Mouse (Mus musculus): Measurements from ENCODE around the gene Gm20388. TPM values are rescaled to one million over a fixed set of nuclear protein-coding genes. Genes with fewer than 3 reads are reported as not detected.

Gene Gm20388
- polyA plus RNA-seq, 1 experiment: 49.7 TPM

DNA sequence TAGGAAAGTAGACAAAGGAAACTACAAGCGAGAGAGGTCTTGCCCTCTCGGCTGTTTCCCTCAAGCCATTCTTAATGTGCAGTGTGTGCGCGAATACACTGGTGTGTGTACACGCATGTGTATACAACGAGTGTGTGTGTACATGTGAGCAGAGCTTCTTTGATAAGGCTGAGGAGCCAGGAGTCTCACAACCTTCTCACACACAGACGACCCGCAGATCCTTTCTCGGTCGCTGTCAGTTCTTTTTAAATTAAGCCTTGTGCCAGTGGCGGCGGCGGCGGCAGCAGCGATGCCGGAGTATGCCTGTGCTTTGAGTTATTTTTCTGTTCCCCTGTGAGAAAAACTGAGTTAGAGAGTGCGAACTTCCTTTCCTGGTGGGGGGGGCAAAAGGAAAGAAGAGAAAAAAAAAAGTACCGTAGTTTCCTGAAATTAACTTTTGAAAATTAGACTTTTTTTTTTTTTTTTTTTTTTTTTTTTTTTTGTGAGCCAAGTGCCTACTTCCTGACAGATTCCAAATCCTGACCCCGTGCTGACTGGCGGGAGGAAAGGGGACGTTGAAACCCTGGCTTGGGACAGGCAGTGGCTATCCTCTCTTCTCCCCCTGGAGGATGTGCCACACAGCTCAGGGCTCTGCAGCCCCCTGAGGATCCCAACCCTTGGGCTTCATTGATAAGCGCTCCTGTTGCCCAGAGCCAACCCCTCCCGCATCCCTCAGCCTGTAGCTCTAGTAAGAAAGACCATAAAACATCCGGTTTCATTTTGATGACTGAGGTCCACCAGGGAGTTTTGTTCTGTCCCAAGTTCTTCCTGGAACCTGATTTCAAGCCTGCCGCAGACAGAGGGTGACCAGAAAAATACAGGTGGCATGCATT lies 1038.2 kb downstream of the Gm20388 start:
- TF ChIP-seq POLR2A (IDR thresholded peaks at IDR 0.05; ENCODE audit: low read depth, low read length): no peak
- TF ChIP-seq CTCF (conservative IDR thresholded peaks at IDR 0.05; ENCODE audit: insufficient read depth, insufficient read length, low read depth, low read length): no peak
- DNase-seq: no peak
- Histone ChIP-seq H3K4me3 (ENCODE audit: insufficient read depth, low read depth, low read length) (peak overlapping the region; percentile 14; the same call in 1 of the 2 replicates), H3K36me3 (ENCODE audit: control insufficient read depth, insufficient read depth, low read length) (no peaks in the 10 kb centered on the region), H3K27ac (ENCODE audit: insufficient read depth, low read depth, low read length) (no peak overlapping the region), H3K4me1 (ENCODE audit: control insufficient read depth, insufficient read depth, low read length) (0 out of 2 replicates have a peak, but pooled peaks cover 6% of the 10 kb centered on the region), H3K27me3 (replicated peaks; ENCODE audit: control insufficient read depth, insufficient read depth, low read length) (no peaks in the 10 kb centered on the region)
- 49% methylated on average over 25 of the region's 25 CpGs for WGBS

DNA sequence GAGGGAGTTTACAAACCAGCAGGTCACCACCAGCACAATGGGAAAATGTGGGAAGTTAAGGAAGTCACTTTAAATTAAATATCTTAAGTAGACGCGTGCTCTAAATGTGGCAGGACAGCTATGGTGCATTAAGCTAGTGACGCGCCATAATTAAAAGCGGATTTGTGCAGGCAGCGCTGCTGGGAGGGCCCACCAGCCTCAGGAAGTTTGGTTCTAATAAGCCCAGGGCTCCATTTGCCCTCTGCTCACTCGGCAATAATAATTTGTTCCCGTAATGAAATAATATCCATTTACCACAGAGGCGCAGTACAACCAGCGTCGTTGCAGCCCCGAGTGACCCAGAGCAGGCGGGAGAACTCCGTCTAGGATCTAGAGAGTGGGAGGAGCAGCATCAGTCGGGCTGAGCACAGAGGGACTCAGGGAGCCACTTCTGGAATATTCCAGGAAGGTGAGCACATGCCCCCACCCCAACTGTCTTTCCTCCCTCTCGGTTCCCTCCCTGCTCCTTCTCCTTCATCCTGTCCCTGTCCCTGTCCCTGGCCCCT lies 1040.1 kb downstream of the Gm20388 start:
- H3K4me3 ChIP-seq (ENCODE audit: insufficient read depth, low read depth, low read length): no peak overlapping the region
- H3K27ac ChIP-seq (ENCODE audit: insufficient read depth, low read depth, low read length): no peak overlapping the region
- 0 out of 2 replicates have a peak, but pooled peaks cover 6% of the 10 kb centered on the region for H3K4me1 ChIP-seq (ENCODE audit: control insufficient read depth, insufficient read depth, low read length)
- H3K36me3 ChIP-seq (ENCODE audit: control insufficient read depth, insufficient read depth, low read length): no peaks in the 10 kb centered on the region
- TF ChIP-seq CTCF (conservative IDR thresholded peaks at IDR 0.05; ENCODE audit: insufficient read depth, insufficient read length, low read depth, low read length) (no peak), POLR2A (IDR thresholded peaks at IDR 0.05; ENCODE audit: low read depth, low read length) (no peak)
- DNase-seq: no peak
- 21% methylated on average over 16 of the region's 16 CpGs for WGBS
- H3K27me3 ChIP-seq (replicated peaks; ENCODE audit: control insufficient read depth, insufficient read depth, low read length): no peaks in the 10 kb centered on the region

DNA sequence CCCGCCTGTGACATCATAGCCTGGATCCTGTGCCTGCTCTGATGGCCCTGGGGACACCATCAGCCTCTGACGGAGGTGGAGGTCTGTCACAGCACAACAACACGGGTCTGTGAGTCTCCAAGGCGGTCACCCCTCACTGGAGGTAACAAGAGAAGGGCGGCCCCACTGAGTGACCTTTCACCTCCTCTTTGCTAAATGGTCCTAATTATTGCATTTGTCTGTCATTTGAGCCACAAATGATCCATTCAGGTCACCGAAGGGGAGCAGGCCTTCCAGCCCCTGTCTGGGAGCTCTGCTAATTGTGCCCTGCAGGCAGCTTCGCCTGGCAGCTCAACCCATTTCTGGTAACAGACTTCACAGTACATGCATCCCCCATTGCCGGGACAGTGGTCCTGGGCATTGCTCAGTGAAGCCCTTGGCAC lies 1048.8 kb downstream of the Gm20388 start:
- no peaks in the 10 kb centered on the region for H3K36me3 ChIP-seq (ENCODE audit: control insufficient read depth, insufficient read depth, low read length)
- no peak for DNase-seq
- H3K27ac ChIP-seq (ENCODE audit: insufficient read depth, low read depth, low read length): no peak overlapping the region
- WGBS: 32% methylated on average over 8 of the region's 8 CpGs
- TF ChIP-seq CTCF (conservative IDR thresholded peaks at IDR 0.05; ENCODE audit: insufficient read depth, insufficient read length, low read depth, low read length) (no peak), POLR2A (IDR thresholded peaks at IDR 0.05; ENCODE audit: low read depth, low read length) (no peak)
- no peaks in the 10 kb centered on the region for H3K27me3 ChIP-seq (replicated peaks; ENCODE audit: control insufficient read depth, insufficient read depth, low read length)
- no peaks in the 10 kb centered on the region for H3K4me1 ChIP-seq (ENCODE audit: control insufficient read depth, insufficient read depth, low read length)
- no peak overlapping the region for H3K4me3 ChIP-seq (ENCODE audit: insufficient read depth, low read depth, low read length)

DNA sequence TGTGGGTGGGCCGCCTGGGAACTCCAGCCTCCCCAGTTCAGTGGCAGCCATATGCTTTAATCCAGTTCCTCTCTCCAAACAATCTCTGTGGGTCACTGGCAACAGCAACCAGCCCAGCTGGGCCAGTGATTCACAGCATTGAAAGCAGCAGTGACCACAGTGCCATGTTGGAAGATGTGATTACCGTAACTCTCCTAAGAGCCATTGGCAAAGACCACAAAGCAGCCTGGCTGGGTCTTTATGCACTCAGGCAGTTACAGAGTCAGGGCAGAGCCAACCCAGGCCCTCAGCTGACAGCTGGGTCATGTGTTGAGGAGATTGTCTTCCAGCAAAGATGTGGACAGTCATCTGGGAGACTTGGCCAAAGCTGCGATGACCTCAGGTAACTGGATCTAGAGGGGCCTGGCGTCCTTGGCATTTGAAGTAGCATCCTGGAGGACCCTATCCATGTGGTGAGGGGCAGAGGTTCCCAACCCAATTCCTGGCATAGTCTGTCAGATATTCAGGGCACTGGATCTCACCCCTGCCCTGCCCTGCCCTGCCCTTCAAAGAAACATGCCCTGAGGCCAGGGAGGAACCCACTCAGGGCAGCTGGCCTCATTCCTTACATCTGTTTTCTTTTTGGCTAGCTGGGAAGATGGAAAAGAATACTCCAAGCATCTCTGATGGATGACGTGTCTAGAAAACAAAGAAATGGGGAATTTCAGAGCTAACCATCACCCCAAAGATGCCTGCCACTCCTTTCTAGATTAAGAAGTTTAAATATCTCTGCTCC lies 1052.2 kb downstream of the Gm20388 start:
- Histone ChIP-seq H3K4me3 (ENCODE audit: insufficient read depth, low read depth, low read length) (no peak overlapping the region), H3K27ac (ENCODE audit: insufficient read depth, low read depth, low read length) (no peak overlapping the region), H3K36me3 (ENCODE audit: control insufficient read depth, insufficient read depth, low read length) (no peaks in the 10 kb centered on the region), H3K27me3 (replicated peaks; ENCODE audit: control insufficient read depth, insufficient read depth, low read length) (no peaks in the 10 kb centered on the region; the same call in 1 of the 2 replicates), H3K4me1 (ENCODE audit: control insufficient read depth, insufficient read depth, low read length) (no peaks in the 10 kb centered on the region)
- no peak for DNase-seq
- no peak for TF ChIP-seq CTCF (conservative IDR thresholded peaks at IDR 0.05; ENCODE audit: insufficient read depth, insufficient read length, low read depth, low read length)
- TF ChIP-seq POLR2A (IDR thresholded peaks at IDR 0.05; ENCODE audit: low read depth, low read length): no peak
- WGBS: 86% methylated on average over 5 of the region's 5 CpGs

DNA sequence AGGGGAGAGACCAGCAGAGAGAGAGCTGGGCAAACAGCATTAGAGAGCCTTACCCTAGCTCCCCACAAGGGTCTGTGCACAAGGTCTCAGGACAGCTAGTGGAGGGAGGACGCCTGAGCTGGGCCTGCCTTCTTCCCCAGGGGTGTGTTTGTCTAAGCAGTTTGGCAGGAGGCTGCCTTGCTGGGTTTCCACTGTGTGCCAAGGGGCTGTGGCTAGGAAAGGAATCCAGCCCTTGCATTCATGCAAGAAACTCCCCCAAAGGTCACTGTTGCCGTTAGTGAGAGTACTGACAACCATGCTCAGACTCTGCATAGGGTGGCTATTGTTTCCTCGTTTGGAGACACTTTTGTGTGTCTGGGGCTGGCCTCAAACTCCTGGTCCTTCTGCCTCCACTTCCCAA lies 1055.9 kb downstream of the Gm20388 start:
- H3K4me3 ChIP-seq (ENCODE audit: insufficient read depth, low read depth, low read length): no peak overlapping the region
- no peaks in the 10 kb centered on the region for H3K36me3 ChIP-seq (ENCODE audit: control insufficient read depth, insufficient read depth, low read length)
- H3K27ac ChIP-seq (ENCODE audit: insufficient read depth, low read depth, low read length): no peak overlapping the region
- TF ChIP-seq CTCF (conservative IDR thresholded peaks at IDR 0.05; ENCODE audit: insufficient read depth, insufficient read length, low read depth, low read length) (no peak), POLR2A (IDR thresholded peaks at IDR 0.05; ENCODE audit: low read depth, low read length) (no peak)
- no peaks in the 10 kb centered on the region; the same call in 1 of the 2 replicates for H3K27me3 ChIP-seq (replicated peaks; ENCODE audit: control insufficient read depth, insufficient read depth, low read length)
- no peaks in the 10 kb centered on the region for H3K4me1 ChIP-seq (ENCODE audit: control insufficient read depth, insufficient read depth, low read length)
- DNase-seq: no peak
- WGBS: 39% methylated on average over 3 of the region's 3 CpGs

DNA sequence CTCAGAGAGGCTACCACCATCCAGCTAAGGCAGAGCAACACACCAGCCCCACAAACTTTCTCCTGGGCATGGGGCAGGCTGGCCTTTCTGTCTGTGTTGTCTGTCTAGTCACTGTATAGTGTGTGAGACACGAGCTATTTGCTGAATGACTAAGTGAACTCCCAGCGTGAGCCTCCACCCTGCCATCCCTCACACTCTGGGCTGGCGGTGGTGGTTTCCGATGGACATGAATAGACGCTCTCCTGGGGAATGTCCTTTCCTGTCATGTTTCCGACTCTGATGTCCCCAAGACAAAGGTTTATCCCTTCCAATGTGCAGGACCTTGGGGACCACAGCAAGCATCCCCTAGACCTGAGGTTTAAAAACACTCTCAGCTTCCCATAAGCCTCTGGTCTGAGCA lies 1057.7 kb downstream of the Gm20388 start:
- no peaks in the 10 kb centered on the region for H3K4me1 ChIP-seq (ENCODE audit: control insufficient read depth, insufficient read depth, low read length)
- 58% methylated on average over 6 of the region's 6 CpGs for WGBS
- DNase-seq: peak; percentile 54
- no peak overlapping the region for H3K4me3 ChIP-seq (ENCODE audit: insufficient read depth, low read depth, low read length)
- TF ChIP-seq CTCF (conservative IDR thresholded peaks at IDR 0.05; ENCODE audit: insufficient read depth, insufficient read length, low read depth, low read length): no peak
- no peak for TF ChIP-seq POLR2A (IDR thresholded peaks at IDR 0.05; ENCODE audit: low read depth, low read length)
- H3K36me3 ChIP-seq (ENCODE audit: control insufficient read depth, insufficient read depth, low read length): no peaks in the 10 kb centered on the region
- no peaks in the 10 kb centered on the region; the same call in 1 of the 2 replicates for H3K27me3 ChIP-seq (replicated peaks; ENCODE audit: control insufficient read depth, insufficient read depth, low read length)
- H3K27ac ChIP-seq (ENCODE audit: insufficient read depth, low read depth, low read length): no peak overlapping the region

All from kidney, adult 2 months (tissue).